Mouse (Mus musculus) embryonic facial prominence, embryonic 10.5 days (tissue): ENCODE results near the gene Arhgef28. TPM values are rescaled to one million over a fixed set of nuclear protein-coding genes. Genes with fewer than 3 reads are reported as not detected.

Experiments used
- DNase-seq: peaks from one replicate; pipeline ENCODE4 v3.0.0-alpha.2; 2017; ENCODE audit warnings: low spot score
- H3K27ac ChIP-seq: fragments of 300-500 bp; sonication (generic); replicated peaks from 2 replicates; pipeline ENCODE4 v1.5.1; 2016; ENCODE audit warnings: mild to moderate bottlenecking
- H3K27me3 ChIP-seq: fragments of 300-500 bp; sonication (generic); replicated peaks from 2 replicates; pipeline ENCODE4 v1.6.1; 2016; ENCODE audit warnings: low read depth, mild to moderate bottlenecking; ENCODE audit not compliant: poor library complexity, severe bottlenecking
- H3K36me3 ChIP-seq: fragments of 300-500 bp; sonication (generic); replicated peaks from 2 replicates; pipeline ENCODE4 v1.6.1; 2016; ENCODE audit warnings: mild to moderate bottlenecking, moderate library complexity
- H3K4me1 ChIP-seq: fragments of 300-500 bp; sonication (generic); 2 replicates; pipeline ENCODE4 v1.6.1; 2016
- H3K4me3 ChIP-seq: fragments of 300-500 bp; sonication (generic); 2 replicates; pipeline ENCODE4 v1.5.1; 2016; ENCODE audit warnings: mild to moderate bottlenecking, moderate library complexity
- H3K9me3 ChIP-seq: fragments of 300-500 bp; sonication (generic); 2 replicates; pipeline ENCODE4 v1.6.1; 2016; ENCODE audit warnings: mild to moderate bottlenecking
- WGBS: fragments of 180-500 bp; shearing (Covaris S2); methylation state at CpG from one replicate; pipeline ENCODE4 v1.1.7; 2016; 5-methylcytosine and 5-hydroxymethylcytosine counted together
- polyA plus RNA-seq: library from polyadenylated mRNA; unstranded; fragments of >200 nt; fragmentation: Nextera tagmentation; extraction: Ambion mirVana; gene quantifications from 2 replicates; pipeline ENCODE4 v1.2.1, GENCODE M21; 2016

Gene Arhgef28
- polyA plus RNA-seq, 1 experiment from 2014 or later, result 9.6 TPM

DNA sequence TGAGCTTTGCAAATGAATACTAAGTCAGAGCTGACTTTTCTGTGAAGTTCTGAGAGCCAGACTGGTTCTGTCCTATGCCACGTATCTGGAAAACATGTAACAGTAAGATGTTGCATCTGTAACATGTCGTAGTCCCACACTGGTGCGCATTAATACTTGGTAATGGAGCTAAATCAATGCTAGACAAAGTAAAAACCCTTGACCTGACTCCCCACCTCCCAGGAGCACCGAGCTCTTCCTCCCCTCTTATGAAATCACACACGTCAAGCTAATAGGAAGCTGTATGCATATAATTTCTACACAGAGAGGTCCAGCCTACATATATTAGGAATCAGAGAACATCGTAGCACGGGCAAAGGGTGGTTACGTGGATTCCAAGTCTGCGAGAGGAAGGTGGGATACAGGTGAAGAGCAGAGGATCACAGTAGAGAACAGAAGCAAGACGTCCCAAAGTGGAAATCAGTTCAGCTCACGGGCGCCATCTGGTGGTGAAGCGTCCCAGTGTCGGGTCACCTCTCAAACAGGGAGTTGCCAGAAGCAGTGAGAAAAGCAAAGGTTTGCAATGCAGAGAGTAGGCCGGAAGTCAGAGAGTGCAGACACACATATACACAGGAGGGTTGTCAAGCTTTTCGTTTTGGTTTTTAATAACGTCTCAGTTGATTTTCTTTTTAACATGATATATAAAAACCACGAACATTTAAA is 267.5 kb downstream of the Arhgef28 start:
- peaks cover 4% of the 10 kb centered on the region; the same call in 1 of the 2 replicates for H3K27me3 ChIP-seq
- peaks cover 18% of the 10 kb centered on the region for H3K4me1 ChIP-seq
- H3K4me3 ChIP-seq, result no peak overlapping the region
- peak; percentile 92 for DNase-seq
- H3K27ac ChIP-seq, result no peak overlapping the region
- no peaks in the 10 kb centered on the region for H3K36me3 ChIP-seq
- H3K9me3 ChIP-seq, result no peaks in the 10 kb centered on the region
- 36% methylated on average over 18 of the region's 18 CpGs for WGBS

DNA sequence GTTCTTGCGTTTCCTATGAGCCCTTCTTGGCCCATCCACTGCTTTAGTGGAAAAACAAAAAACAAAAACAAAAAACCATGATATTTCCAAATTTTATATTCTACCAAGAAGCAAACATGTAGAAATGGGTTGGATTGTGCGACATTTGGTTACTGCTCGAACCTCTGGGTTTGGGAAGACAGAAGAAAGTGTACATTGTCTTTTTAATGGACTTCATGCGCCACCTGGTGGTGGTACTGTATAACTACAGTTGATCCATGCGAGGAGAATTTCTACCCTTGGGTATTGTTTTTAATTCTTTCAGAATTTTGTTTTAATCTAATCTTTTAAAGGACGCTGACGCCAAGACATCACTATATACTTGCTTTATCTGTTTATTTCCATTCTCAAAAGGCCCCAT is 268.3 kb downstream of the Arhgef28 start:
- Histone ChIP-seq H3K36me3 (no peaks in the 10 kb centered on the region), H3K27me3 (peaks cover 4% of the 10 kb centered on the region; the same call in 1 of the 2 replicates), H3K9me3 (no peaks in the 10 kb centered on the region), H3K4me1 (peaks cover 18% of the 10 kb centered on the region), H3K27ac (no peak overlapping the region), H3K4me3 (no peak overlapping the region)
- peak; percentile 62 for DNase-seq
- 22% methylated on average over 7 of the region's 7 CpGs for WGBS

DNA sequence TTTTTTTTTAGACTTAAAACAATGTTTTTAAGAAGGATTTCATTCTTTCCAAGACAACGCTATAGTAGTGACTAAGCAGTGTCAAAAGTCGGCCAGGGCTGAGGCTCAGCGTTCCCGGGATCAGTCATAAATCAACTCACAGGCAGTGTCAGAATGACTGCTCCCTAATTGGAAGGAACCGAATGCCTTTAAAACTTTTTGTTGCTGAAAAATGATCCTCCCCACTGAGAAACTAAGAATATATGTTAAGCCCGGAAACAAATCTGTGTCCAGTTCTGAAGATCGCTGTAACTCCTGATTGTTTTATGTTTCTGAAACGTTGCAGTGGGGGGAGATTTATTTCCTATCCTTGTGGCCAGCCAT is 278.1 kb downstream of the Arhgef28 start:
- Histone ChIP-seq H3K4me3 (no peak overlapping the region), H3K4me1 (peaks cover 27% of the 10 kb centered on the region), H3K27ac (no peak overlapping the region), H3K36me3 (peaks cover 6% of the 10 kb centered on the region), H3K9me3 (no peaks in the 10 kb centered on the region), H3K27me3 (0 out of 2 replicates have a peak, but pooled peaks cover 6% of the 10 kb centered on the region)
- 41% methylated on average over 8 of the region's 8 CpGs for WGBS
- no peak for DNase-seq

DNA sequence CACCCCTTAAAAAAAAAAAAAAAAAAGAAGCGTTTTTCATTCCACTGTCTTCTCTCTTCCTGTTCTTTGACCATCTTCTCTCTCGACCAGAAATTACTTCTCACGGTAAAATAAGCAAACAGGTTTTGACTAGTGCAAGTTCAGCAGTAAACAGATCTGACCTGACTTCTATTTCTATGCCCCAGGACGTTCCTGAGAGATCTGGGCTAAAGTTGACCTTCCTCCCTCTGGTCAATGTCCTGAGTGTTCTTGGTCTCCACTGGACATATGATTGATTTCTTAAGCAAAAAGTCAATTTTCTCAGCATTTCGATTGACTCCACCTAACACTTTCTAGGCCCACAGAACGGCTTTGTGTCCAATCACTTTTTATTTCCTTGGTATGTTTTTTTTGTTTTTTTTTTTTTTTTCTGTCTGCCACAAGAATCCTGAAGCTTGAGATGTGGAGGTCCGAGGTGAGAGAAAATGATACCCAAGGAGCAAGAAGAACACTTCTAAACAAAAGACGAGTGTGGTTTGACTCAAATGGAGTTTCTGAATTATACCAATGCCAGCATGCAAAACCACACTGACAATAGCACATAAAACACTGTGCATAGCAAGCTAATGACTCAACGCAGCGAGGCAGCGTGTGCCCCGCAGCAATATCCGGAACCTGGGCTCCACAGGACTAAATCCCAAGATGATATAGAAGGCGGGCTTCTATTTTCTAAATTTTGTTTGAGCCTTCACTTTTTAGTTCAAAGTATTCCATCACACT is 278.7 kb downstream of the Arhgef28 start:
- no peak for DNase-seq
- Histone ChIP-seq H3K27ac (no peak overlapping the region), H3K4me1 (peaks cover 27% of the 10 kb centered on the region), H3K4me3 (no peak overlapping the region), H3K9me3 (no peaks in the 10 kb centered on the region), H3K27me3 (0 out of 2 replicates have a peak, but pooled peaks cover 6% of the 10 kb centered on the region), H3K36me3 (peaks cover 6% of the 10 kb centered on the region)
- WGBS, result 60% methylated on average over 14 of the region's 14 CpGs

DNA sequence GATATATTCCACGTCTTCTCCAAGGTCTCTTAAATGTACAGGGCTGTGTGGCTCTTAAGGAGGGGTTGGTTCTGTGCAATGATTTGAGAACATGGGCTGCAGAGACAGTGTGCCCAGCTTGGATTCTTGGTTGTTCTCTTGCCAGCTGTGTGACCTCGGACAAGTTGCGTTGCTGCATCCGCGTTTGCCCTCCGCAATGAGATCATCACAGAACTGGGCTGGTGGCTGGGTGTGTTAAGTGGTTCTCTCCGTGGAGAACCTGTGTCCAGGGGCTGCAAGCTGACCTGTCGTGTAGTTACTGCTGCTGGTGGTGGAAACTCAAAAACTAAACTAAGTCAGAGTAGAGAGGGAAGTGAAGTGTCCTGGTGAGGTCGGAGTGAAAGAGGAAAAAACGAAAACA is 279.9 kb downstream of the Arhgef28 start:
- Histone ChIP-seq H3K4me1 (peaks cover 27% of the 10 kb centered on the region), H3K27ac (no peak overlapping the region), H3K36me3 (peaks cover 6% of the 10 kb centered on the region), H3K4me3 (no peak overlapping the region), H3K27me3 (0 out of 2 replicates have a peak, but pooled peaks cover 6% of the 10 kb centered on the region), H3K9me3 (no peaks in the 10 kb centered on the region)
- no peak for DNase-seq
- WGBS, result 90% methylated on average over 10 of the region's 10 CpGs

DNA sequence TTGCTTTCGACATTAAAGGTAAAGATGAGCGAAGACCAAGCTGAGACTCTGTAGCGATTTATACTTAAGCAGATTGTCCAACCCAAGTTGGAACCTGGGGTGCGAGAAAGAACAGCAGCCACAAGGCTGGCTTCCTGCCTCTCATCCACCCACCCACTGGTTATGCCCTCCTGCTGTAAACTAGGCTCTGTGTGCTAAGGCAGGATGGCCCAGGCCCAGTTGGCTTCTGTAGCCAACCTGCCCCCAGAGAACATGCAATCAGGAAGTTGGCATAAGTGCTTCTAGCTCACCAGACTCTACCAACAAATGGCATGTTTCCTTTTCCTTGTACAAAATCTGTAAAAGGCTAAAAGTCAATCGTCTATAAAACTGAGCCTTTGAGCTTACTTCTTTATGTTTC is 283.2 kb downstream of the Arhgef28 start:
- Histone ChIP-seq H3K4me1 (peaks cover 27% of the 10 kb centered on the region), H3K36me3 (no peaks in the 10 kb centered on the region), H3K27me3 (no peaks in the 10 kb centered on the region), H3K27ac (no peak overlapping the region), H3K9me3 (no peaks in the 10 kb centered on the region), H3K4me3 (no peak overlapping the region)
- no peak for DNase-seq
- 93% methylated on average over 5 of the region's 5 CpGs for WGBS

DNA sequence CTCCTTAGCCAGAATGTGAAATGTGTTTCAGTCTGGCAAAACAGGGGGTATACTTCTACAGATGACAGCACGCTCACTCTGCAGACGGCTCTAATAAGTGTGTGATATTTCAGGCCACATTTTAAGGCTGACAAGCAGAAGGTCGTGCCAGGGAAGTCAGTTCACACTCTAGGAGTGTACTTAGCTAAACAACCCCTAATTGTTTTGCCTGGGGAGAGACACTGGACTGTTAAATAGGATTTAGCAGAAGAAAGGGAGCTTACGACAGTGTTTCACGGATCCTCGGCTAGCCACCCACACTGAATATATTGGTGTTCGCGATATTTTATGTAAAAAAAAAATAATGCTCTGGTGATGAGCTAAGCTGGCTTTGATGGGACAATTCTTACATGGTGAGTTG is 286.6 kb downstream of the Arhgef28 start:
- H3K4me3 ChIP-seq, result no peak overlapping the region
- DNase-seq, result no peak
- 30% methylated on average over 8 of the region's 8 CpGs for WGBS
- H3K27ac ChIP-seq, result no peak overlapping the region
- H3K36me3 ChIP-seq, result no peaks in the 10 kb centered on the region
- no peaks in the 10 kb centered on the region for H3K9me3 ChIP-seq
- H3K27me3 ChIP-seq, result no peaks in the 10 kb centered on the region
- H3K4me1 ChIP-seq, result peaks cover 14% of the 10 kb centered on the region

DNA sequence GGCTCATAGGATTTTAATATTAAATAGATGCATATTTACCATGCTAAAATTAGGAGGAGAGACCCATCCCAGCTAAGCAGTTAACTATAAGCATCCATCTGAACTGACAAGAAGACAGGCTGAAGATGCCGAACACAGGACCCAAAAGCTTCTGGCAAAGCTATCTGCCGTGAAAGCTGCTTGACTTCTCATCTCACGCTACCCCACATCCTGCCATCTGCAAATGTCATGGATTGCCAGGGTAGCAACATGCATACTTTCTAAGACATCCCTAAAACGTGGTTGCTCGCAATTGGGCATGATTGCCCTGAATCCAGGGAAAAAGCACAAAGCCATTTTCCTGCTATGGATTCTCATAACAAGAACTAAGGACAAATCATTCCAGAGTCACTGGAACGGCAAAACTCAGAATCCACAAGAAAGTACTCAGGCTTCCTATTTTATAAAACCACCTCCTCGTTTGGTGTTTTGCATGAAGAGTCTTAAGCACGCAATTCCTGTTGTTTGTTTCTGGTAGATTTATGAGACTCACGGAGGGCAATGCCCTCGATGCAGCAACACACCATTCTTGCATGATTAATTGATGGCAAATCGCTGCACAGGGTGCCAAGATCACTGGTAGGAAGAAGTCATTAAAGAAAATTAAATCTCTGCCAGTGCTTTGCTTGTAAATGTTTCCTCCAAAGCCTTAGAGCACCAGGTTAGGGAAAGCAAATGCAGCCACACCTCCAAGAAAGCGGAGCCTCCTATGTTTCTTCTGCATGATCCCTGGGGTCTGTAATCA is 287.9 kb downstream of the Arhgef28 start:
- H3K27me3 ChIP-seq, result no peaks in the 10 kb centered on the region
- H3K4me3 ChIP-seq, result no peak overlapping the region
- H3K36me3 ChIP-seq, result no peaks in the 10 kb centered on the region
- H3K27ac ChIP-seq, result no peak overlapping the region
- WGBS, result 88% methylated on average over 12 of the region's 12 CpGs
- H3K9me3 ChIP-seq, result no peaks in the 10 kb centered on the region
- peaks cover 14% of the 10 kb centered on the region for H3K4me1 ChIP-seq
- no peak for DNase-seq

DNA sequence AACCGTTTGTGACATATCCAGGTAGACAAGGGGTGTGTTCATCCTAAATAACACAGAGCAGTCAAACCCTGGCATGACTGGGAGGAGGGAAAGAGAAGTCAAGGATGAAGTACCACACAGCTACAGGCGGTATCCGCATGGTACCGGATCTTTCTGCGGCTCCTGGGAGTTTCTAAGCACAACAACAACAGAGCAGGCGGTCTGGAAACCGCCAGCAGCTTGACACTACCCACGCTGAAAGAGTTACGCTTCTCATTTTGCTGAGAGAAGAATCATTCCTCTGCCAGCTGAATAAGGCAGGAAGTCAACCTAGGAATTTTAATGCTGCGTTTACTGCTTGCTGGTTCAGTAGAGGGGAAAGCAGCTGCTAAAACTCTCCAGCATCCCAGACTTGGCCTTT is 295.2 kb downstream of the Arhgef28 start:
- WGBS, result 17% methylated on average over 10 of the region's 10 CpGs
- H3K9me3 ChIP-seq, result no peaks in the 10 kb centered on the region
- H3K36me3 ChIP-seq, result no peaks in the 10 kb centered on the region
- H3K4me3 ChIP-seq, result no peak overlapping the region
- H3K4me1 ChIP-seq, result peaks cover 13% of the 10 kb centered on the region
- peak overlapping the region; percentile 66 for H3K27ac ChIP-seq
- H3K27me3 ChIP-seq, result no peaks in the 10 kb centered on the region
- DNase-seq, result peak; percentile 45

DNA sequence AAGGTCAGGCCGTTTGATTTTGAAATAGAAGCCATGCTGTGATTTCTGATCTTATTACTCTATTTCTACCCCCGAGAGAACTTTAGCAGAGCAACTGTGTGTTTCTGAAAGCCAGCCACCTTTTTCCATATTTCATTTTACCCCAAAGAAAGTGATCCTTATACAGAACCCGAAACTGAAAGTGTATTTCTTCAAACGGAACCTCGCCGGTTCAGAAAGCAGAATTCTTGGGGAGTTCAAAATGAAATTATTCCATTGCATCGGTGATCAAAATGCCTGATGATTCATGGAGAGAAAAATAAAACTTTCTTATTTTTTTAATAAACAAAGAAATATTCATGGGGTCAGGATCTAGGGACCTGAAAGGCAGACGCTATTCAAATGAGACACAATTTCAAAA is 303.4 kb downstream of the Arhgef28 start:
- WGBS, result 88% methylated on average over 8 of the region's 8 CpGs

DNA sequence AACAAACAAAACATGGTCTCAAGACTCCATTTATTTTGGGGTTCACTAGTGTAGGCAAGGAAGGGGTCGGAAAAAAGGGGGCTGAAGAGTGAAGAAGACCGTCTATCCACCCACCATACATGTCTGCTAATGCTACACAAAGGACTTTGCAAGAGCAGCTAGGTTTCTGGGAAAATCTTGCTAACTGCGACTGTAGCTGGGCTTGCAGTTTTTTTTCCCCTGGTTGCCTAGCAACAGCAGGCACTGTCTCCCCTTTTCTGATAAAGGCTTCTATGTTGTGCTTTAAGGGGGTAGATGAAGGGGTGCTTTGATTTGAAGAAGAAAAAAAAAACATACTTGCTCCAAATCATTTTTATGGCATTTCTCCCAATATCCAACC is 305.9 kb downstream of the Arhgef28 start:
- Histone ChIP-seq H3K27me3 (no peaks in the 10 kb centered on the region), H3K9me3 (no peaks in the 10 kb centered on the region), H3K4me3 (no peak overlapping the region), H3K36me3 (no peaks in the 10 kb centered on the region), H3K4me1 (peaks cover 15% of the 10 kb centered on the region), H3K27ac (0 out of 2 replicates have a peak overlapping the region, but pooled peaks have one; percentile 5)
- no peak for DNase-seq
- WGBS, result 64% methylated on average over 3 of the region's 3 CpGs

More for the DNA sequence above, 303.4 kb downstream of the Arhgef28 start:
- no peaks in the 10 kb centered on the region for H3K27me3 ChIP-seq
- peaks cover 15% of the 10 kb centered on the region for H3K4me1 ChIP-seq
- no peak overlapping the region for H3K27ac ChIP-seq
- no peaks in the 10 kb centered on the region for H3K36me3 ChIP-seq
- H3K9me3 ChIP-seq, result no peaks in the 10 kb centered on the region
- no peak overlapping the region for H3K4me3 ChIP-seq
- DNase-seq, result no peak

DNA sequence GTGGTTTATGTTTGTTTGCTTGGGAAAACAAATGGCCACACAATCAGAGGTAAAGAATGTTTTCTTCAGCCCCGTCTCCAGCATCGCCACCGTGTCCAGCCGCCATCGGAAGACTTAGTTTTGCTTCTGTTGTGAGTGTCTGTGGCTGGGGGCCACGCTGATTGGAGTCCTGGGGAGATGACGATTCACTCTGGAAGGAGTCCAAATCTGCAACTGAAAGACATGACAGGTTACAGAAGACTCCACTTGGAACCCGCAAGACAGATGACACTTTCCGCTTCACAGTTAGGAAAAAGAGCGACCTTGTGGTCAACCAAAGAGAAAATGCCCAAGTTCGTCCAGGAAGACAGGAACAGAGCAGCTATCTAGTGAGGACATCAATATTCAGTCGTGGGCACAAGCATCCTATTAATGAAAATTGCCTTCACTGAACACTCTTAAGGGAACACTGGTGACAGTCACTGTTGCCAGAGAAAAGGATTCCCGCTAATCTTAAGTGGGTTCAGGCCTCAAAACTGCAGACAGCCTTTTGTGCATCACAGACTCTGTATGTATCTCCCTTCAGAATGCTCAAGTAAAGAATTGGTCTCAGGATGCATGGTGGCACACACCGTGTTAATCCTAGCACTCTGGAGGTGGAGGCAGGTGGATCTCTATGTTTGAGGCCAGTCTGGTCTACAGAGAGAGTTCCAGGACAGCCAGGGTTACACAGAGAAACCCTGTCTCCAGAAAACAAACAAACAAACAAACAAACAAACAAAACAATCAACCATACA is 306.4 kb downstream of the Arhgef28 start:
- Histone ChIP-seq H3K9me3 (no peaks in the 10 kb centered on the region), H3K4me3 (no peak overlapping the region), H3K27ac (0 out of 2 replicates have a peak overlapping the region, but pooled peaks have one; percentile 5), H3K27me3 (0 out of 2 replicates have a peak, but pooled peaks cover 4% of the 10 kb centered on the region), H3K36me3 (no peaks in the 10 kb centered on the region), H3K4me1 (peaks cover 15% of the 10 kb centered on the region)
- no peak for DNase-seq
- WGBS, result 88% methylated on average over 14 of the region's 14 CpGs
